Mouse (Mus musculus) T-helper 1 cell (primary cell): ENCODE results near the gene Slc6a11.

Experiments used
- in situ Hi-C: fragments of 300-600 bp; cut with MboI, MseI; formaldehyde crosslinking; loops from one replicate; pipeline ENCODE4 v1.15.1; 2025; ENCODE audit warnings: high pct_unique_total_duplicates

The Slc6a11 gene

DNA sequence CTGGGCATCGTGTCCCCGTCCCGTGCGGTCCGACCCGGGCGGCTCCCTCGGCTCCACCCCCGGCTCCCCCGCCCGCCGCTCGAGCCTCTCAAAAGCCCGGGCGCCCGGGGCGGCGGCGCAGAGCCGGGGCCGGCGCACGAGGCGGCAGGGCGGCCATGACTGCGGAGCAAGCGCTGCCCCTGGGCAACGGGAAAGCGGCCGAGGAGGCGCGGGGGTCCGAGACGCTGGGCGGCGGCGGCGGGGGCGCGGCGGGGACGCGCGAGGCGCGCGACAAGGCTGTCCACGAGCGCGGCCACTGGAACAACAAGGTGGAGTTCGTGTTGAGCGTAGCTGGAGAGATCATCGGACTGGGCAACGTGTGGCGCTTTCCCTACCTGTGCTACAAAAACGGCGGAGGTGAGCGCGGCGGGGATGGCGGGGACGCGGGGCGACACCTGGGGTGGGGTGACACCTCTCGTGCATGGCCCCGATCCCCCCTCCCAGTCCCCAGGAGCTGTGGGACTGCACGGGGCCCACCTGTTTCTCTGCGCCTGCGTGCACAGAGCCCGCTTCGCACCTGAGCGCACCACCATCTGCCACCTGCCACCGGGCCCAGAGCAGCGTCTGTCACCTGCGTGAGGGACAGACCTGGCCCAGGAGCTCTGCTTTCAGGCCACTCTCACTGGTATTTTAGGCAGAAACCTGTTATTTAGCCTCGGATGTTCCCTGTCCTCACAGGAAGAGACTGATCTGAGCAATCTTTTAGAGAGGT lies at the start of gene Slc6a11:
Slc6a11 (plus strand) TSS at position 120 of the 751 bp plus-strand sequence.
- in situ Hi-C loops: no loop called here

DNA sequence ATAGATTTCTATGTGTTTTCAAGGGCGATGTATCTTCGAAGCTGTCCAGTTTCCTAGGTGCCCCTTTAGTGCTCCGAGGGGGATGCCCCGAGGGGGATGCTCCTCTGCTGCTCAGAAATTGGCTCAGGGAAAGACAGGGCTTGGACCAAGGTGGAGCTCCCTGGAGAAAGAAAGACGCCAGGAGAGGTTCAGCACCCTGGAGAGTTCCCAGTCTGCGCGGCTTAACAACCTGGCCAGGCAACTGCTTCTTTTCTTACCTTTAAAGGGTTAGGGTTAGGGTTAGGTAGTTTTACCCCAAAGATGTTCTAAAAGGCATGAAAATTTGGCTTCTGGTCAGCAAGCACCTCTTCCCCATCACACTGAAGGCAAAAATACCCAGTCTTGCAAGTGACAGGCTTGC lies 43.9 kb upstream of the Slc6a11 start:
- in situ Hi-C loops: no loop called here

DNA sequence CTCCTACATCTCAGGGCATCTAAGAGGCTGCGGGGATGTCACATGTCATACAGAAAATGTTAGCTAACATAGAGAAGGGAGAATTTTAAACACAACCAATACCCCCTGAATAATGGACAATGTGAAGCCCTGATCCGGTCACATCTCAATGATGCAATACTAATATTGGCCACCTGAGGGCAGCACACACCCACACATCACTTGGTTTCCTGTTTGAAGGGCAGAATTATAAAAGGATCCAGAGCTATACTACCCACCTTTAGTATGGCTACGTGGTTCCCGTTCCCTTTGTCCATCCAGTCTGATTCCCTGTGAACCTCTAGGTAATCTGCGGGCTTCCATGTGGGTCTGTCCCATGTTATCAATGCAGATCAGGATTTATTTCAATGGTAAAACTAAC lies 41.4 kb upstream of the Slc6a11 start:
- in situ Hi-C loops: no loop called here

GRCm38 (mm10) chr6:114092216-114092615 lies 38.8 kb upstream of the Slc6a11 start:
- in situ Hi-C loops: no loop called here

- in situ Hi-C loops: no loop called here
Measured at GRCm38 (mm10) chr6:114094251-114094650, 36.8 kb upstream of the Slc6a11 start.

DNA sequence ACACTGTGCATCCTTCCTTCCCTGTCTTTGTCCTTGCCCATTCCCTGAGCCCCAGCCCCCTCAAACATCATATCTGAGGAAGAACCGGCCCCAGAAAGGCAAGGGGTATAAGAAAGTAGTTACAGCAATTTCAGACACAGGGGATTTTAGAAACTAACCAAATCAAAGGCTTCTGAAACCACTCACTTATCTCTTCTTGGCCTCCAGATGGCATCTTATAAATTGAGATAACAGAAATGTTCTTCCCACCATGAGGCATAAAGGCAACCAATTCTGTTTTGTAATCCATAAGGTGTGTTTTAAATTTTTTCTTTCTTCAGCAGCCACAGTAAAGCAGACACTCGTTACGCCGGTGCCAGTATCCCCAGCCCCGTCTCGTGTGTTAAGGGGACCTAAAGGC lies 34.5 kb upstream of the Slc6a11 start:
- in situ Hi-C loops: no loop called here

GRCm38 (mm10) chr6:114101923-114102322 lies 29.1 kb upstream of the Slc6a11 start:
- in situ Hi-C loops: no loop called here

DNA sequence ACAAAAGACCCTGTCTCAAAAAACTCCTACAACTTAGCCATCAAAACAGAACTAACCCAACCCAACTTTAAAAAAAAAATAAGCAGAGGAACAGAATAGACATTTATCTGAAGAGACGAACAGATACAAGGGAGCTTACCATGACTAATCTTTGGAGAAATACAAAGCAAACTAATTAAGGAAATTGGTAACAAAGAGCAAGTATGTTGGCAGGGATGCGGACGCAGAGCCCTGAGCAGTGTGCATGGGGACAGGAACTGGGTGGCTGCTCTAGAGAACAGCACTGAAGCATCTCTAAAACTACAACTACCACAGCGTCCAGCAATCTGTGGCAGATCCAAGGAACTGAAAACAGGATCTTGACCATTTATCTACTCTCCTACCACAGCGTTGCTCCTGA lies 11.5 kb upstream of the Slc6a11 start:
- in situ Hi-C loops: no loop called here

DNA sequence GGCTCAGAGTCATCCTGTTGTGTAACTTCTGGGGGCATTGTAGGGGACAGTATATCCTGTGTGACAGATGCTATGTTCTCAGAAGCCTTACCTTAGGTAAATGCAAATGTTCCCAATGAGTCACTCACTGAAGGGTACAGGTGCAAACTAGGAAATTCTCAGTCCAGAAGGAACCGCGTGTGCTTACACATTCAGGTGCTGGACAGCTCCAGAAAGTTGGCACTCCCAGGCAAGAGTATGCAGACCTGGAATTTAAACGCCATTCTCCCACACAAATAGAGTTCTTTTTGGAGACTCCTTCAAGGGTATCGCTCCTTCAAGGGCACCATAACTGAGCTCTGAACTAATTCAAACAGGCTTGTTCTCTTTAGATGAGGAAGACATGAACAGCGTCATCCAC lies 5.5 kb upstream of the Slc6a11 start:
- in situ Hi-C loops: no loop called here

GRCm38 (mm10) chr6:114132472-114132871 lies 1.4 kb downstream of the Slc6a11 start:
- in situ Hi-C loops: no loop called here

DNA sequence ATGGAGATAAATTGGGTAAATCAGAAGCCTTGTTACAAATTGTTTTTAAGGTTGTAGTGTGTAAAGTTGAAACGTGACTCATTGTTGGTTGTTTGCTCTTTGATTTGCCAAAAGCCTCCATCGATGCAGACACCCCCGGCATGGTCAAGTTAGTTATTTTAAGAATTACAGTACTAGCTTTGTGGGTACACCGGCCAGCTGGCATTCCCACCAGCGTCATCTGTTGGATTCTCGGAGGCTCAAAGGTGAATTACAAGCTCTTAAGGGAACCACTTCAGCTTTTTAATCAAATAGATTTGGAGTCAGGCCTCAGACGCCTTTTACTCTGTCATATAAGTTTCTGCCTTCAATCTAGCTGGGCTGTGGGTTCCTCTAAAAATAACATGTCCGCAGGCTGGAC lies 1.9 kb downstream of the Slc6a11 start:
- in situ Hi-C loops: no loop called here

GRCm38 (mm10) chr6:114138970-114139369 lies 7.9 kb downstream of the Slc6a11 start:
- in situ Hi-C loops: no loop called here

GRCm38 (mm10) chr6:114141481-114141880 lies 10.4 kb downstream of the Slc6a11 start:
- in situ Hi-C loops: no loop called here

DNA sequence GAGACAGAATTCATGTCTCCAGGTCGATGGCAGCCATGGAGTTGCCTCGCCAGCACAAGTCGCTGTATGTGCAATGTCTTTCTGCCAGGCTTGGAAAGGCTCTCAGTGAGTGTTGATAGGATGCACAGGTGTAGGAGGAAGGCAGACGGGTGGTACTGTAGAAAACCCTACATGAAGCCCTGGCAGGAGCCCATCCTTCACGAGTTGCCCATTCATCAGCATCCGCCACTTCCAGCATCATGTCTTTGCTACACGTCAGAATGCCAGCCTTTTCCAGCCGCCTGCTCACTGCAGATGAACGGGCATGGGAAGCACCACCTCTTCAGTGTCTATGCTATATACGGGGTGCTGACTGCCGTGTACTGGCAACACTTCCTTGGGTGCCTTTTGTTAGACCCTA lies 11.4 kb downstream of the Slc6a11 start:
- in situ Hi-C loops: no loop called here

DNA sequence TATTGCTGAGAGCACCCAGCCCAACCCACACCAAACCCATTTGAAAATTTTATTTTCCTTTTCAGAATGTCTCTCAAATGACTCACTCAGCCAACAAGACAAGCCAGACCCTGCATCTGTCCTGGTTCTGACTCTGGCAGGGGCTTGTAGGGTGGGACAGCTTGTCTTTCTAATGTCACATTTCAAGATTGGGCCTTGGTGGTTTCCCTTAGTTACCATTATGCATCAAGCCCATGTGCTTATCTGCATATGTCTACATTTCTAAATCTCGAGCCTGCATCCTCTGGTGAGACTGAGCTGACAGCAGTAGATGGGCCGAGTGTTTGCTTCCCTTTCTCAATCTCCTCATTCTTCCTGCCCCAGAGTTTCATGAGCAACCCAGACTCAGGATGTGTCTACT lies 12.5 kb downstream of the Slc6a11 start:
- in situ Hi-C loops: no loop called here

GRCm38 (mm10) chr6:114144447-114145105 lies 13.5 kb downstream of the Slc6a11 start:
- in situ Hi-C loops: no loop called here

GRCm38 (mm10) chr6:114145650-114146329 lies 14.7 kb downstream of the Slc6a11 start:
- in situ Hi-C loops: no loop called here

DNA sequence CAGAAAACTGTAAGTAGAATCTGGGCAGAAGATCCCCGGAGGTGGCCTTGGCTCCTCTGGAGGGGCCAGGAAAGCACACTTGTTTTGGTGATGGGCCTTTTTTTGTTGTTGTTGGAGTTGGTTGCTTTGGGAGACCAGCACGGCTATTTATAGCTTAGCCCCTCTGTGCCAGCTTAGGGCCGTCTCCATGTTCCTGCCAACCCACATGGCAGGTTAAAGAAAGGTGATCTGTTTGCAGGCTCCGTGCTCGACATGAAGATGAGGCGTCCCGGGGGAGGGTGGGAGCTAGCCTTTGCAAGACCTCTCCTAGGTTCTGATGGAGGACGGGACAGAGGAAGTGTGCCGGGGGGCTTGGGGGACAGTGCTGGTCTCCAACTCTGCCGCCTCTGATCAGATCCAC lies 24.7 kb downstream of the Slc6a11 start:
- in situ Hi-C loops: no loop called here

DNA sequence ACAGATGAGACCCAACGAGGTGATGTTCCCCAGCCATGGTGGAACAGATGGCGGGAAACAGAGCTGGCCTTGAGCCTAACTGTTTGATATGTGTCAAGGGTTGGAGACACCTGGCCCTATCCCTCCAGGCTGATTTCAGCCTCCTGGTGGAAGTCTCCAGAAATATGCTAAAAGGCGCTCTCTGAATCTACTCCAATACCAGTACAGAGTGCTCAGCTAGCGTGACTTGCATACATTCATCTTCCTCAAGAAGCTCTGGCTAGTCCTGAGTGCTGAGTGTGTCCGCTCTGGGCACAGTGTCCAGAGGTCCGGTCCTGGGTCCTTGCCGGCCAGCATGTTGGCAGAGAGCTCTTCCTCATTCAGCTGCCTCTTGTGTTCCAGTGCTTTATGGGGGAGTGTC lies 27.8 kb downstream of the Slc6a11 start:
- in situ Hi-C loops: no loop called here

DNA sequence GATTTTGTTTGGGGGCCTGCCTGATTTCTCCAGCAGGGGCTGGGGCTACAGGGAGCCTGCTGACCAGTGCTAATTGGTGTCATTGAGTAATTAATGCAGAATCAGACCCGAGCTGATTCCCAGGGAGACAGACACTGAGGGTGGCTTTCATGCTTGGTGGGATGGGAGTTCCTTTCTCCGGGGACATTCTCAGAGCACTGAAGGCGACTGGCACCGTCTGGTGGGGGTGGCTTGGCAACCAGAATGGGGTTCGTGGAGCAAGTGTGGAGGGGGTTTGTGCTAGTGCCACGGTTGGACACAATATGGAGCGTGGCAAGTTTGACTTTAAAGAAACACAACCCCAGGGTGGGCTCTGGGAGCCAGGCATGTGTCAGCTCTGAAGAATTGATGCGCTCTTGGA lies 29.7 kb downstream of the Slc6a11 start:
- in situ Hi-C loops: no loop called here

- in situ Hi-C loops: no loop called here
Measured at GRCm38 (mm10) chr6:114174052-114174397, 43.0 kb downstream of the Slc6a11 start.

DNA sequence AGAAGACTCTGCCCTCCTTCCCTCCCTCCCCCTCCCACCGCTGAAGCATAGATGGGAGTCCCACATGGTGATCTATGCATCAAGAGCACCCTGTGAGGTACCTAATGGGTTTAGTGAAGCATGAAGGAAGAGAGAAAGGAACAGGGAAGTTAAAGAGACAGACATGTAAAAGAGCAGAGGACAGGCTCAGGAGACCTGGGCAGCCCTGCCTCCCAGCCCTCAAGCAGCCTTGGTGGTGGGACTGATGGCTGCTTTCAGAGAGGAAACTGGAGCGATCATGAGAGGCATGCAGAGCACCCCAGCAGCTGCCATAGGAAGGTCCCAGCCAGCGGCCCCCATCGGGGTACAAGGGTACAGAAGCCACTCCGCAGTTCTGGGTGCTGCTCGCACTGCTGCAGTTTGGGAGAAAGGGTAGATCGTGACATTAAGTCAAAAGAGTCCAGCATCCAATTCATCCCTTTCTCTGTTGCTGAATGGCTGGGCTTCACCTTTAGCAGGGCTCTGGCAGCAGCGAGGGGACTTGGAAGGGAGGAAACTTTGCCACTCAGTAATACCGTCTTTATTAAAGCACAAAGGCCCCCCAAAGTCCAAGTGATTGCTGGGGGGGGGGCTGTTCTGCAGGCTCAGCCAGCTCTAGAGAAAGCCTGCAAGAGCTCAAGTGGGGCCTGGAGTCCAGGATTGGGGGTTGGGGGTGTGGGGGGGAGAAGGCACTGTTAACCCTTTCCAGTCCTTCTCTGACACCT lies 43.5 kb downstream of the Slc6a11 start:
- in situ Hi-C loops: no loop called here
